Mouse (Mus musculus): ENCODE results near the gene Glra4. TPM values are rescaled to one million over a fixed set of nuclear protein-coding genes. Genes with fewer than 3 reads are reported as not detected.

Glra4 gene
- total RNA-seq (2012; rRNA removed) (not detected in 2 replicates), polyA plus RNA-seq (2012; ENCODE audit: insufficient read depth in 1 of 2, insufficient read length in 2 of 2, low read depth in 1 of 2, low replicate concordance in 2 of 2, missing spikeins in 1 of 2) (under 1 TPM in 1 of 2 experiments, not detected in 1; 0.13 TPM)

DNA sequence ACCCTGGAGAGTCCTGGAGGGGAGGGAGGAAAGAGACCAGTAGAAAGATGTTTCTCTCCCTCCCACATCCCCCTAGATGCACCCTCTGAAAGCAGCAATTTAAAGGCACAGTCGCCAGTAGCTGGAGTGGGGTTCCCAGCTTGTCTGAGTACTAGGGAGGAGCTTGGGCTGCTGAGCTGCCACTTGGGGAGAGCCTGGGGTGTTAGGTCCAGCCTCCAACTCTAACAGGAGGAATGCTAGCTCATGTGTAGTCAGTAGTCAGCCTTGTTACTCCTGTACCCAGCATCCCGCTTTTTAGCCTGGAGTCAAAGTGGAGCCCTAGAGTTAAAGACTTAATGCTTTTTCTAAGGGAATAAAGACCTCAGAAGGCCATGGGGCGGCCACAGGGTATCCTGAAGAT lies at the start of gene Glra4:
Gene Glra4, minus strand, starts transcription at position 101 of the 400 bp plus-strand sequence.
- no peak for TF ChIP-seq E2F4 (IDR thresholded peaks at IDR 0.05; ENCODE audit: borderline replicate concordance, low read depth, low read length)
- no peak for TF ChIP-seq MXI1 (IDR thresholded peaks at IDR 0.05; ENCODE audit: low read depth, low read length)
- no peak for TF ChIP-seq ELF1 (IDR thresholded peaks at IDR 0.05; ENCODE audit: low read depth, low read length)
- Histone ChIP-seq H3K79me2 (ENCODE audit: control insufficient read depth, insufficient read depth, low read length, poor library complexity) (no peaks in the 10 kb centered on the region), H3K9me3 (replicated peaks; ENCODE audit: insufficient read depth, low read length) (no peaks in the 10 kb centered on the region)

DNA sequence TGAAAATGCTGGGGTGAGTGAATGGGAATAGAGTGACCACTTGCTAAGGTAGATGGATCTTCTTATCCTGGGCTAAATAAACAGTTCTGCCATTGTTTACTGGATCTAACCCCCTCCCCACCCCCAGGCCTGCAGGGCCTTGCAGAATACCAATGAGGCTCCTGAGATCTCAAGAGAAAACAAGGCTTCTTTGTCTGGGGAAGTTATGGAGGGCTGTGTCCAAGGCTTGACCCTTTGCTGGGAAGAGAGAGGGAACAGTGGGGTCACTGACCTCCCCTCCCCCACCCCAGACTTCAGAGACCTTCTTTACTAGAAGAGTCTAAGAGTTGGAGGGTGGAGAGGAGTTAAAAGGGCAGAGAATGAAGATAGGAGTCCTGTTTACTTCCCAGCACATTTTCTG lies 48.7 kb upstream of the Glra4 start:
- no peak for TF ChIP-seq ETS1 (IDR thresholded peaks at IDR 0.05; ENCODE audit: low read depth, low read length)
- TF ChIP-seq E2F4 (IDR thresholded peaks at IDR 0.05; ENCODE audit: borderline replicate concordance, low read depth, low read length): no peak
- no peak for TF ChIP-seq BHLHE40 (IDR thresholded peaks at IDR 0.05; ENCODE audit: borderline replicate concordance, low read depth, low read length)
- no peak for TF ChIP-seq ZNF384 (IDR thresholded peaks at IDR 0.05; ENCODE audit: low read depth, low read length)
- no peak for DNase-seq (ENCODE audit: low read depth, low spot score)
- H3K9ac ChIP-seq (ENCODE audit: control insufficient read depth, low read depth, low read length, poor library complexity, severe bottlenecking): no peak overlapping the region
- H3K9me3 ChIP-seq (replicated peaks; ENCODE audit: insufficient read depth, low read length): no peaks in the 10 kb centered on the region
- no peaks in the 10 kb centered on the region for H3K79me2 ChIP-seq (ENCODE audit: control insufficient read depth, insufficient read depth, low read length, poor library complexity)
- H3K4me3 ChIP-seq (ENCODE audit: control insufficient read depth in 1 of 2, insufficient read depth in 1 of 2, low read depth in 2 of 2, low read length in 2 of 2): no peak overlapping the region
- no peaks in the 10 kb centered on the region for H3K4me1 ChIP-seq (ENCODE audit: control insufficient read depth in 1 of 2, insufficient read depth in 2 of 2, low read length in 2 of 2)
- no peak overlapping the region for H3K27ac ChIP-seq (ENCODE audit: control insufficient read depth, low read depth, low read length)
- H3K27me3 ChIP-seq (ENCODE audit: control insufficient read depth in 1 of 2, insufficient read depth in 2 of 2, low read length in 2 of 2): no peaks in the 10 kb centered on the region
- peaks cover 0 to 2% of the 10 kb centered on the region in 2 experiments; a peak in 2 of 4 replicates for H3K36me3 ChIP-seq (ENCODE audit: control insufficient read depth in 1 of 2, insufficient read depth in 2 of 2, low read length in 2 of 2)

More for the DNA sequence above, at the start of gene Glra4:
- Histone ChIP-seq H3K27ac (ENCODE audit: control insufficient read depth, low read depth, low read length) (no peak within 1 kb of the TSS), H3K36me3 (ENCODE audit: control insufficient read depth in 1 of 2, insufficient read depth in 2 of 2, low read length in 2 of 2) (no peaks in the 10 kb centered on the region), H3K9ac (ENCODE audit: control insufficient read depth, low read depth, low read length, poor library complexity, severe bottlenecking) (no peak within 1 kb of the TSS), H3K4me3 (ENCODE audit: control insufficient read depth in 1 of 2, insufficient read depth in 1 of 2, low read depth in 2 of 2, low read length in 2 of 2) (no peak within 1 kb of the TSS), H3K4me1 (ENCODE audit: control insufficient read depth in 1 of 2, insufficient read depth in 2 of 2, low read length in 2 of 2) (no peaks in the 10 kb centered on the region), H3K27me3 (ENCODE audit: control insufficient read depth in 1 of 2, insufficient read depth in 2 of 2, low read length in 2 of 2) (no peaks in the 10 kb centered on the region)
- DNase-seq (ENCODE audit: low read depth, low spot score): no peak

DNA sequence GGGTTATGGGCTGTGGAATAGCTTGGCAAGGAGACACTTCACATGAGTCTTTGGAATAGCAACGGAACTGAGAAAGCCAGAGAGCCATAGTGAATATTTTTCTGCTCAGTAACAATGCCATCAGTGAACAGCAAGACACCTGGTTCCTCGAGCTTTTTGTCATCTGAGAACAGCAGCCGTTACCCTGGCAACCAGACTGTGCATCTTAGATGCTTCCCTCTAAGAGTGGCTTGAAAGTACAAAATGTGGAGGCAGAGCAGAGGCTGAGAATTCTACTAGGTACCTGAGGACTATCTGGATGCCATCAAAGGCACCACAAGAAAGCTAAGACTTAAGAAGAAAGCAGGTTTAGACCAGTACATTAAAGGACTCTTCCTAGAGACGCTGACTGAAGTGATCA lies 45.1 kb upstream of the Glra4 start:
- Histone ChIP-seq H3K9ac (ENCODE audit: control insufficient read depth, low read depth, low read length, poor library complexity, severe bottlenecking) (no peak overlapping the region), H3K79me2 (ENCODE audit: control insufficient read depth, insufficient read depth, low read length, poor library complexity) (no peaks in the 10 kb centered on the region), H3K27me3 (ENCODE audit: control insufficient read depth in 1 of 2, insufficient read depth in 2 of 2, low read length in 2 of 2) (no peaks in the 10 kb centered on the region), H3K4me1 (ENCODE audit: control insufficient read depth in 1 of 2, insufficient read depth in 2 of 2, low read length in 2 of 2) (no peaks in the 10 kb centered on the region), H3K36me3 (ENCODE audit: control insufficient read depth in 1 of 2, insufficient read depth in 2 of 2, low read length in 2 of 2) (peaks cover 0 to 2% of the 10 kb centered on the region in 2 experiments; a peak in 2 of 4 replicates), H3K27ac (ENCODE audit: control insufficient read depth, low read depth, low read length) (no peak overlapping the region), H3K9me3 (replicated peaks; ENCODE audit: insufficient read depth, low read length) (no peaks in the 10 kb centered on the region), H3K4me3 (ENCODE audit: control insufficient read depth in 1 of 2, insufficient read depth in 1 of 2, low read depth in 2 of 2, low read length in 2 of 2) (no peak overlapping the region)
- no peak for DNase-seq (ENCODE audit: low read depth, low spot score)
- no peak for TF ChIP-seq TAL1 (IDR thresholded peaks at IDR 0.05; ENCODE audit: low read length)
- TF ChIP-seq POLR2AphosphoS2 (IDR thresholded peaks at IDR 0.05; ENCODE audit: low read length): no peak
- TF ChIP-seq MXI1 (IDR thresholded peaks at IDR 0.05; ENCODE audit: low read depth, low read length): no peak
- no peak for TF ChIP-seq TCF12 (IDR thresholded peaks at IDR 0.05; ENCODE audit: low read depth, low read length)
- TF ChIP-seq MYB (IDR thresholded peaks at IDR 0.05; ENCODE audit: low read depth, low read length): no peak
- TF ChIP-seq NELFE (IDR thresholded peaks at IDR 0.05; ENCODE audit: low read depth, low read length): no peak
- TF ChIP-seq GATA1 (IDR thresholded peaks at IDR 0.05; ENCODE audit: low read depth, low read length): no peak
- TF ChIP-seq POLR2A (IDR thresholded peaks at IDR 0.05; ENCODE audit: control insufficient read depth in 1 of 2, insufficient read depth in 1 of 2, low read depth in 1 of 2, low read length in 2 of 2, poor library complexity in 1 of 2): no peak
- no peak for TF ChIP-seq ZNF384 (IDR thresholded peaks at IDR 0.05; ENCODE audit: low read depth, low read length)
- no peak for TF ChIP-seq TBP (IDR thresholded peaks at IDR 0.05; ENCODE audit: low read depth, low read length)
- TF ChIP-seq MAX (IDR thresholded peaks at IDR 0.05; ENCODE audit: low read length): no peak
- TF ChIP-seq SMC3 (IDR thresholded peaks at IDR 0.05; ENCODE audit: low read depth, low read length): no peak
- no peak for TF ChIP-seq KAT2A (conservative IDR thresholded peaks at IDR 0.05; ENCODE audit: low read depth, low read length)
- no peak for TF ChIP-seq BHLHE40 (IDR thresholded peaks at IDR 0.05; ENCODE audit: borderline replicate concordance, low read depth, low read length)
- no peak for TF ChIP-seq USF1 (IDR thresholded peaks at IDR 0.05; ENCODE audit: low read depth, low read length)
- TF ChIP-seq MAFK (IDR thresholded peaks at IDR 0.05; ENCODE audit: borderline replicate concordance, low read depth, low read length): no peak
- no peak for TF ChIP-seq E2F4 (IDR thresholded peaks at IDR 0.05; ENCODE audit: borderline replicate concordance, low read depth, low read length)
- TF ChIP-seq USF2 (IDR thresholded peaks at IDR 0.05; ENCODE audit: borderline replicate concordance in 1 of 2, insufficient read depth in 1 of 2, low read depth in 1 of 2, low read length in 2 of 2): no peak

Data from MEL (cell line).